Mouse (Mus musculus): ENCODE measurements around the gene Bace2.

GRCm38 (mm10) chr16:97417896-97418542 is 61.5 kb downstream of the Bace2 start:
- no peak for TF ChIP-seq MYOD1 (IDR thresholded peaks at IDR 0.05; ENCODE audit: control insufficient read depth in 1 of 3, insufficient read length in 2 of 3, low read depth in 2 of 3)
- no peak for TF ChIP-seq E2F4 (IDR thresholded peaks at IDR 0.05; ENCODE audit: insufficient read depth)
- no peak for TF ChIP-seq TCF12 (IDR thresholded peaks at IDR 0.05; ENCODE audit: insufficient read depth, poor library complexity, severe bottlenecking)

Measured in myocyte (in vitro differentiated cells).